Mouse (Mus musculus) neural tube, embryonic 11.5 days (tissue): Measurements from ENCODE around the gene Hk1. TPM values are rescaled to one million over a fixed set of nuclear protein-coding genes. Genes with fewer than 3 reads are reported as not detected.

Experiments
- ATAC-seq: fragments of 200-750 bp; cut with Nextera tagmentation; 2 replicates; pipeline ENCODE4 v1.8.0; 2017; ENCODE audit warnings: moderate number of reproducible peaks, mild to moderate bottlenecking, moderate TSS enrichment, moderate library complexity; ENCODE audit not compliant: insufficient read depth, low FRiP score, low TSS enrichment
- DNase-seq: peaks from one replicate; pipeline ENCODE4 v3.0.0-alpha.2; 2015; ENCODE audit warnings: low spot score
- H3K27ac ChIP-seq: fragments of 300-500 bp; sonication (generic); 2 replicates; pipeline ENCODE4 v1.5.1; 2014; ENCODE audit warnings: low read depth, mild to moderate bottlenecking, low read length
- H3K27me3 ChIP-seq: fragments of 300-500 bp; sonication (generic); 2 replicates; pipeline ENCODE4 v1.6.1; 2014; ENCODE audit warnings: mild to moderate bottlenecking, low read length, mixed read lengths; ENCODE audit not compliant: control insufficient read depth, insufficient read depth
- H3K36me3 ChIP-seq: fragments of 300-500 bp; sonication (generic); 2 replicates; pipeline ENCODE4 v1.6.1; 2014; ENCODE audit warnings: mild to moderate bottlenecking, low read length, moderate library complexity, mixed read lengths; ENCODE audit not compliant: control insufficient read depth, insufficient read depth
- H3K4me1 ChIP-seq: fragments of 300-500 bp; sonication (generic); 2 replicates; pipeline ENCODE4 v1.6.1; 2014; ENCODE audit warnings: low read length, mixed read lengths; ENCODE audit not compliant: control insufficient read depth, insufficient read depth
- H3K4me2 ChIP-seq: fragments of 300-500 bp; sonication (generic); 2 replicates; pipeline ENCODE4 v1.6.1; 2014; ENCODE audit warnings: low read depth, mild to moderate bottlenecking, moderate library complexity
- H3K4me3 ChIP-seq: fragments of 300-500 bp; sonication (generic); 2 replicates; pipeline ENCODE4 v1.5.1; 2014; ENCODE audit warnings: low read depth, low read length
- H3K9ac ChIP-seq: fragments of 300-500 bp; sonication (generic); 2 replicates; pipeline ENCODE4 v1.6.1; 2014; ENCODE audit warnings: mild to moderate bottlenecking, low read length
- H3K9me3 ChIP-seq: fragments of 300-500 bp; sonication (generic); 2 replicates; pipeline ENCODE4 v1.6.1; 2016; ENCODE audit warnings: low read length; ENCODE audit not compliant: control insufficient read depth
- WGBS: fragments of 180-500 bp; shearing (Covaris S2); extraction: QIAGEN DNeasy Blood & Tissue Kit; methylation state at CpG from one replicate; pipeline ENCODE4 v1.1.7; 2014; 5-methylcytosine and 5-hydroxymethylcytosine counted together
- polyA plus RNA-seq: library from polyadenylated mRNA; unstranded; fragments of >200 nt; fragmentation: Nextera tagmentation; extraction: Ambion mirVana; gene quantifications from 2 replicates; pipeline ENCODE4 v1.2.1, GENCODE M21; 2014

Gene Hk1
- polyA plus RNA-seq, 1 experiment from 2014 or later: 36.9 TPM

- Histone ChIP-seq H3K4me2 (no peak overlapping the region), H3K36me3 (no peaks in the 10 kb centered on the region), H3K4me3 (no peak overlapping the region), H3K27me3 (no peaks in the 10 kb centered on the region), H3K9ac (no peak overlapping the region), H3K4me1 (no peaks in the 10 kb centered on the region), H3K27ac (no peak overlapping the region), H3K9me3 (no peaks in the 10 kb centered on the region)
- ATAC-seq (no peak), DNase-seq (no peak)
- WGBS: 50% methylated on average over 3 of the region's 3 CpGs
Observed at GRCm38 (mm10) chr10:62306483-62306882, 73.2 kb downstream of the Hk1 start.

GRCm38 (mm10) chr10:62305090-62305489 lies 74.6 kb downstream of the Hk1 start:
- Histone ChIP-seq H3K4me3 (no peak overlapping the region), H3K4me1 (no peaks in the 10 kb centered on the region), H3K27ac (no peak overlapping the region), H3K9me3 (no peaks in the 10 kb centered on the region), H3K9ac (no peak overlapping the region), H3K27me3 (no peaks in the 10 kb centered on the region), H3K4me2 (no peak overlapping the region), H3K36me3 (no peaks in the 10 kb centered on the region)
- ATAC-seq (no peak), DNase-seq (no peak)
- WGBS: 87% methylated on average over 6 of the region's 6 CpGs

GRCm38 (mm10) chr10:62300006-62300827 lies 79.5 kb downstream of the Hk1 start:
- H3K36me3 ChIP-seq: no peaks in the 10 kb centered on the region
- no peak overlapping the region for H3K9ac ChIP-seq
- DNase-seq: no peak

GRCm38 (mm10) chr10:62296086-62296872 lies 83.4 kb downstream of the Hk1 start:
- Histone ChIP-seq H3K4me3 (no peak overlapping the region), H3K4me1 (no peaks in the 10 kb centered on the region), H3K9me3 (no peaks in the 10 kb centered on the region), H3K4me2 (no peak overlapping the region), H3K9ac (no peak overlapping the region), H3K27ac (no peak overlapping the region), H3K27me3 (no peaks in the 10 kb centered on the region), H3K36me3 (no peaks in the 10 kb centered on the region)
- no peak for ATAC-seq
- DNase-seq: no peak
- 68% methylated on average over 20 of the region's 26 CpGs for WGBS

More at GRCm38 (mm10) chr10:62300006-62300827, 79.5 kb downstream of the Hk1 start:
- Histone ChIP-seq H3K4me2 (no peak overlapping the region), H3K4me3 (no peak overlapping the region), H3K4me1 (no peaks in the 10 kb centered on the region), H3K27ac (no peak overlapping the region), H3K9me3 (no peaks in the 10 kb centered on the region), H3K27me3 (no peaks in the 10 kb centered on the region)
- 86% methylated on average over 23 of the region's 23 CpGs for WGBS
- no peak for ATAC-seq

GRCm38 (mm10) chr10:62294112-62294511 lies 85.6 kb downstream of the Hk1 start:
- Histone ChIP-seq H3K4me3 (no peak overlapping the region), H3K27me3 (no peaks in the 10 kb centered on the region), H3K27ac (no peak overlapping the region), H3K36me3 (no peaks in the 10 kb centered on the region; the same call in 1 of the 2 replicates), H3K4me1 (no peaks in the 10 kb centered on the region), H3K9me3 (no peaks in the 10 kb centered on the region), H3K4me2 (no peak overlapping the region), H3K9ac (no peak overlapping the region)
- 89% methylated on average over 4 of the region's 4 CpGs for WGBS
- ATAC-seq (no peak), DNase-seq (no peak)

GRCm38 (mm10) chr10:62287460-62288124 lies 92.1 kb downstream of the Hk1 start:
- Histone ChIP-seq H3K27ac (no peak overlapping the region), H3K4me3 (no peak overlapping the region), H3K4me2 (no peak overlapping the region), H3K9me3 (no peaks in the 10 kb centered on the region), H3K4me1 (no peaks in the 10 kb centered on the region), H3K36me3 (peaks cover 3% of the 10 kb centered on the region; the same call in 1 of the 2 replicates), H3K27me3 (no peaks in the 10 kb centered on the region), H3K9ac (no peak overlapping the region)
- ATAC-seq (no peak), DNase-seq (no peak)
- 86% methylated on average over 6 of the region's 6 CpGs for WGBS

- WGBS: 84% methylated on average over 4 of the region's 4 CpGs
Observed at GRCm38 (mm10) chr10:62283206-62283792, 96.4 kb downstream of the Hk1 start.

GRCm38 (mm10) chr10:62282782-62283181 lies 96.9 kb downstream of the Hk1 start:
- H3K9ac ChIP-seq: no peak overlapping the region; the same call in 1 of the 2 replicates
- WGBS: 57% methylated on average over 9 of the region's 9 CpGs
- no peak overlapping the region for H3K27ac ChIP-seq
- ATAC-seq (no peak), DNase-seq (no peak)
- H3K4me2 ChIP-seq: no peak overlapping the region
- H3K9me3 ChIP-seq: no peaks in the 10 kb centered on the region
- H3K36me3 ChIP-seq: peaks cover 8% of the 10 kb centered on the region
- no peak overlapping the region for H3K4me3 ChIP-seq
- no peaks in the 10 kb centered on the region for H3K27me3 ChIP-seq
- H3K4me1 ChIP-seq: no peaks in the 10 kb centered on the region

More at GRCm38 (mm10) chr10:62283206-62283792, 96.4 kb downstream of the Hk1 start:
- H3K4me3 ChIP-seq: no peak overlapping the region
- no peaks in the 10 kb centered on the region for H3K27me3 ChIP-seq
- no peak overlapping the region; the same call in 1 of the 2 replicates for H3K9ac ChIP-seq
- no peak overlapping the region for H3K27ac ChIP-seq
- ATAC-seq (no peak), DNase-seq (no peak)
- H3K4me2 ChIP-seq: no peak overlapping the region
- H3K4me1 ChIP-seq: no peaks in the 10 kb centered on the region
- H3K36me3 ChIP-seq: peaks cover 8% of the 10 kb centered on the region
- H3K9me3 ChIP-seq: no peaks in the 10 kb centered on the region
